Mouse (Mus musculus) brain, embryonic 14.5 days (tissue): Measurements from ENCODE around the gene Tsfm.
A peak's percentile ranks its signal among the peaks of the same experiment; 100 is the strongest.

Experiments used
- CTCF ChIP-seq: fragments of 200-500 bp; IDR thresholded peaks from 2 replicates; pipeline ENCODE4 v1.5.1; 2012; ENCODE audit warnings: inconsistent platforms, mild to moderate bottlenecking, moderate library complexity, borderline replicate concordance; ENCODE audit not compliant: insufficient read depth, insufficient read length; ENCODE audit errors: extremely low read depth
- POLR2A ChIP-seq: fragments of 200-500 bp; IDR thresholded peaks from 2 replicates; pipeline ENCODE4 v1.6.1; 2012; ENCODE audit warnings: mild to moderate bottlenecking, inconsistent platforms, borderline replicate concordance; ENCODE audit not compliant: poor library complexity, insufficient read depth, insufficient read length, severe bottlenecking; ENCODE audit errors: extremely low read depth

DNA sequence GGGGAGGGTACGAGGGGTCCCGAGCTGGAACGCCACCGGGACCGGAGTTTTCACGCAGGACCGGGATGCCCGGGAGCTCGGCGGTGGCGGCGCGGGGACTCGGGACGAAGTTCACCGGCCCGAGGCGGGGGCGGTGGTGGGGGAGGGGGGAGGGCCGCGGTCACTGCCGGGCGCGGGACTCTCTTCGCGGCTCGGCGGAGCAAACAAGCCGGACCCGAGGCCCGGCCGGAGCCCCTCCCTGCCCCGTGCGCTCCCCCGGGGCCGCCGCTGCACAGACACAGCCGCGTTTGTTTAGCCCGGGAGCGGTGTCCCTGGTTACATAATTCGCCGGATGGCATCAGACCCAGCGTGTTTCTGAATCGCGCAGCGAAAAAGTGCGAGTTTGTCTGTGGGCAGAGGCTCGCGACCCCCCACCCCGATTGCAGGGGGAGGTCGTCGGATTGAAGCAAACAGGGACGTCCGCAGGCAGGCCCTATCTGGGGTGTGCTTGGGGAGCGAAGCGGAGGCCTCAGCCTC lies 50.9 kb downstream of the Tsfm start:
- TF ChIP-seq CTCF (no peak), POLR2A (0 out of 2 replicates have a peak, but pooled peaks have one; percentile 8)
